Mouse (Mus musculus) embryo, embryonic 10.5 days (tissue): ENCODE measurements around the gene 1700016H13Rik.

Experiments
- DNase-seq: peaks from one replicate; pipeline ENCODE4 v3.0.0-alpha.2; 2015; ENCODE audit warnings: low spot score

The 1700016H13Rik gene

DNA sequence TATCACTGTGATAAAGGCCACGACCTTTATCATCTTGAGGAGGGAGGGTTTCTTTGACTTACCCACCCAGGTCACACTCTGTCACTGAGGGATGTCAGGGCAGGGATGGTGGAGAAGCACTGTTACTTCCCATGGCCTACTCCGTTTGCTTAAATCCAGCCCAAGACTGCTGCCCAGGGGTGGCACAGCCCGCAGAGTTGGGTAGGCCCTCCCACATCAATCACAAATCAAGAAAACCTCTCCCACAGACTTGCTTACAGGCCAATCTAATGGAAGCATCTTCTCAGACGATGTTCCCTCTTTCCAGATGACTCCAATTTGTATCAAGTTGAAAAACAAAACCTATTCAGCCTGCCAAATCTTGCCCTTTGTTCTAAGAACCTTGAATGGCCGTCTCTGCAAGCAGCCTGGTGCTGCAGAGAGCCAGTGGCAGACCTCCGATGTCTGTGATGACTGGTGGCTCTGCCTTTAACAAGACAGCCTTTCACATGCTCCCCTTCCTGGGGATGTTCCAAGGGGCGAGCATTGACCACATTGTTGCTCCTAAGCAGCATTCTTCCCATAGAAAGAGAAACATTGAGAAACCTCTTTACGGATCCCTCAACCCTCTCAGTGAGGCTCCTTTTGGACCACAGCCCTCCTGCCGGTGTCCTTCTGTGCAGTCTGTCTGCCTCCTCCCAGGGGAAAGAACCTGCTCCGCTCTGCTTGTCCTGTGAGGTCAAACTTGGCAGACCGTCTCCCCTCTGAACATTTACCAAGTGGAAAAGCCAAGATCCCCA is 52.5 kb downstream of the 1700016H13Rik start:
- DNase-seq: no peak

DNA sequence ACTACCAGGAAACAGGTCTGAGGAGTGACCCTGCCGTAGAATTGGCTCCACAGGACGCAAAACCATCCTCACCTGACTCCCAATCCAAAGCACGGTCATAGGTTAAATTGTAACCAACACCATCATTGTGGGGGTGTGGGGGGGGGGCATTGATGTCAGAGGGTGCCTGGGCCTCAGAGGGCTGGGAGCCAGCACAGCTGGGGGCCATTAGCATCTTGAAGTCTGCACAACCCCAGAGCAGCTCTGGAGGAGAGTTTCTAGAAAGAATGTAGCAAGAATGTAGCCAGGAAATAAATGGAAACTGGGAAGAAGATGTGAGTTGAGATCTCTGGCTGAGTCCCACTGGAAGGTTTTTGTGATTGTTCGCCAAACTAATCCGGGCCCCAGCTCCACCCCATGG is 56.9 kb downstream of the 1700016H13Rik start:
- DNase-seq: no peak

DNA sequence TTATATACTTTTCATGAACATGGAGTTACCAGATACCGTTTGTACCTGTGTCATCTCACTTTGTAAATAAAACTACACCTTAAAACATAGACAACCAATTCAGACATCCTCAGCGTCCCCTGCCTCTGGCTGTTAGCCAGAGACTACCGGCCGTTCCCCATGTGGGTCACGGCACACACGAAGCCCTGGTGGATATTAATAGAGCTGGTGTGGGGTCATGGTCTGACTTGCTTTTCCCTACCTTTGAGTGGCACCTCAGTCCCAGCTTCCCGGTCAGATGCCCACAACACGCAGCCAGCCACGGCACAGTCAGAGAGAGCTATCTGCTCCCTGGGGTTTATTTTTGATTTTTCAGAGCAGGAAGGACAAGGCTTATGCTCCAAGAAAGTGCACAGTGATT is 57.5 kb downstream of the 1700016H13Rik start:
- no peak for DNase-seq
